Mouse (Mus musculus) NIH3T3 (cell line): Measurements from ENCODE around the gene Med21.

ENCODE experiments used
- DNase-seq: peaks from one replicate; pipeline ENCODE4 v3.0.0-alpha.2; 2012; ENCODE audit warnings: low read depth

Med21 gene

DNA sequence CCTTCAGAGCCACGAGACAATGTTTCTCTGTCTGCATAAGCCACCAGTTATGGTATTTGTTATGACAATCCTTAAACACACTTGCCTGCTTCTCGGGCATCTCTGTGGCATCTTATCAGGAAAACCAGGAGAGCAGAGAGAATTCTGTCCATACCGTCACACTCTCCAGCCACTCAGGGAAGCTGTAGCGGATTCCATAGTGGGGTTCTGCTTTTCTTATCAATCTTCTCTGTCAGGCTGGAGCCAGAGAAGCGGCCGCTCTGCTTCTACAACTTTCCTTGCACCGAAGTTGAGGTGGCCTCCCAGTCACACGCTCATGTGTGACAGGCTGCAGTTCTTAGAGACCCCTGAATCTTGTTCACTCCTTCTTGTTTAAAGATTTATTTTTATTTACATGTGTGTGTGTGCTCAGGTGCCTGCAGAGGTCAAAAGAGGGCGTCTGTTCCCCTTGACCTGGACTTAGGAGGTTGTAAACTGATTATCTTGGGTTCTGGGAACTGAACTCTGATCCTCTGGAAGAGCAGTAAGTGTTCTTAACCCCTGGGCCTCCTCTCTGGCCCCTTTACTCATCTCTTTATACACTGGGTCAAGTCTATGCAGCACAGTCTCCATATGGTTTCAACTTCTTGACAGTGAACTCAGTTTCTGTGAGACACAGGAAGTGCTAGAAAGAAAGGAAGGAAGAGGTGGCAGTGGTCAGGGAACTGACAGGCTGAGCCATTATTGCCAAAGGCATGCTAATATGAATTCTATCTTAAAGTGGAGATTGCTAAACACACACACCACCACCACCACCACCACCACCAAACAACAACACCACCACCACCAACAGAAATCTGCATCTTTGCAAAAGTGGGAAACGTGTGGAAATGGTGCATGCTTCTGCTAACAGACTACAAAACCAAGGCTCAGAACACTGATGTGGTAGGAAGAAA is 36.1 kb downstream of the Med21 start:
- no peak for DNase-seq

- DNase-seq = no peak
These were observed 41.5 kb downstream of the Med21 start for GRCm38 (mm10) chr6:146683881-146684280.

- DNase-seq = peak; percentile 86
These were observed 43.5 kb downstream of the Med21 start for GRCm38 (mm10) chr6:146685781-146686308.

GRCm38 (mm10) chr6:146686463-146687196 is 44.3 kb downstream of the Med21 start:
- DNase-seq = no peak

GRCm38 (mm10) chr6:146688010-146688409 is 45.7 kb downstream of the Med21 start:
- no peak for DNase-seq

DNA sequence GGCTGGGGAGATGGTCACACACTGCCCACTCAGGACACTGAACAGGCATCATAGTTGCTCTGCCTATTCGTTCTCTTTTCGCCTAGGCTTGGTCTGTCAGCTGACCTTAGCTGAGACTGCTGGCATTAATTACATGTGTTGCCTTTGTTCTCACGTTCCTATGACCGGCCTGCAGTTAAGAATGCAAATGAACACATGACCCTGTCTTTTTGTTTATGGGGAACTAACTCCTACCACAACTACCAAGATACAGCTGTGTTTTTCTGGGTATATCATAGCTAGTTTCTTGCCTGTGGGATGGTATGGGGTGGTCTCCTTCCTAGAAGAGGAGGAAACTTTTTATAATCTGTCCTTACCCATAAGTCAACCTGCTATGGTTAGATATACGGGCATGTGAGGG is 46.5 kb downstream of the Med21 start:
- no peak for DNase-seq

- DNase-seq = peak; percentile 21
These were observed 55.4 kb downstream of the Med21 start for GRCm38 (mm10) chr6:146697767-146698166.

GRCm38 (mm10) chr6:146698376-146698775 is 56.0 kb downstream of the Med21 start:
- no peak for DNase-seq
